Comparison of ENCODE assay signal across 24 mouse cellular contexts in the genomic region with DNA sequence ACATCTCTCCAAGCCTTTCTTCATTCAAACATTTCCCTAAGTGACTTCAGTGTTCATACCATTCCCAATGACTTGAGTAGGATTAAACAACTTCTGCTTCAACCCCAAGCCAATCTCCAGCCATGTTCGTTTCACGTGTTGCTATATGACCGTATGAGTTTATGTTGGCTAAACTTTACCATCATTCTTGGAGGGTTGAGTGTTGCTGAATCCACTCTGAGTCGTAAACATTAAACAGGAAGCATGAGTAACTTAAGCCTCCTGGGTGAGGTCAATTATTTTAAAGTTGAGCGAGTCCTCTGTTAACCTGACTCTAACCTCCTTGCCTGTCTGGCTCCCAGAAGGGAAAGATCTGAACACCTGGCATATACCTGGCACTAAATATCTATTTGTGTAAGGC.
"Had no signal": no experiment of that assay in that cellular context is flagged by ENCODE, and none has a peak within 500 bp of the region (broad histone marks: within the 10 kb centered on the region; RNA-seq: fewer than 3 reads in every experiment).

No protein-coding gene starts in this region.

- H3K4me1 ChIP-seq: intestine, embryonic 15.5 days; liver, embryonic 12.5 days had no signal

- DNase-seq: gastrocnemius, adult 2 months; gastrocnemius, postnatal 10 days; gastrocnemius, postnatal 25 days; heart, adult 18-20 months; heart, postnatal 10 days; heart, postnatal 36 days; kidney, adult 18-20 months; kidney, adult 8-10 months; kidney, postnatal 14 days; kidney, postnatal 36 days; layer of hippocampus, adult 9-11 months; layer of hippocampus, postnatal 36 days; left cerebral cortex, postnatal 4 days had no signal

- H3K9ac ChIP-seq: heart, embryonic 12.5 days; hindbrain, embryonic 14.5 days; intestine, embryonic 15.5 days; limb, embryonic 13.5 days; limb, embryonic 15.5 days; liver, embryonic 12.5 days had no signal

- H3K36me3 ChIP-seq: heart, embryonic 10.5 days; intestine, embryonic 15.5 days; limb, embryonic 15.5 days; liver, embryonic 12.5 days had no signal

- H3K27ac ChIP-seq: gastrocnemius, adult 2 months; heart, embryonic 10.5 days; hindbrain, embryonic 14.5 days; intestine, embryonic 15.5 days; kidney, postnatal 0 days; limb, embryonic 15.5 days; liver, embryonic 12.5 days had no signal

- H3K9me3 ChIP-seq: heart, embryonic 10.5 days; heart, embryonic 12.5 days; intestine, embryonic 15.5 days; limb, embryonic 13.5 days; limb, embryonic 15.5 days; liver, embryonic 12.5 days had no signal

- ATAC-seq: hindbrain, embryonic 16.5 days; inflammation-experienced regulatory T-cells, adult 6 months; intestine, embryonic 15.5 days; intestine, postnatal 0 days; liver, embryonic 12.5 days had no signal

- H3K4me3 ChIP-seq: gastrocnemius, adult 2 months; heart, embryonic 10.5 days; heart, embryonic 12.5 days; intestine, embryonic 15.5 days; limb, embryonic 13.5 days; limb, embryonic 15.5 days; liver, embryonic 12.5 days had no signal

- H3K27me3 ChIP-seq: heart, embryonic 12.5 days; limb, embryonic 13.5 days; limb, embryonic 15.5 days; liver, embryonic 12.5 days had no signal

- H3K4me2 ChIP-seq: heart, embryonic 12.5 days; hindbrain, embryonic 14.5 days; intestine, embryonic 15.5 days; limb, embryonic 13.5 days; limb, embryonic 15.5 days; liver, embryonic 12.5 days had no signal
